Mouse (Mus musculus): ENCODE measurements around the gene Aes. TPM values are rescaled to one million over a fixed set of nuclear protein-coding genes. Genes with fewer than 3 reads are reported as not detected.

Gene Aes
- polyA plus RNA-seq, 1 experiment = 3,125 TPM

GRCm38 (mm10) chr10:81592631-81593030 lies 33.3 kb downstream of the Aes start:
- no peak overlapping the region for H3K27ac ChIP-seq (ENCODE audit: control insufficient read depth, insufficient read depth, low read length)
- no peaks in the 10 kb centered on the region for H3K36me3 ChIP-seq (ENCODE audit: control insufficient read depth, insufficient read depth, low read length)
- TF ChIP-seq CTCF (IDR thresholded peaks at IDR 0.05; ENCODE audit: borderline replicate concordance, control insufficient read depth, extremely low read depth, insufficient read depth, low read length, poor library complexity) = no peak
- TF ChIP-seq POLR2A (IDR thresholded peaks at IDR 0.05; ENCODE audit: control insufficient read depth, extremely low read depth, insufficient read depth, low read length, poor library complexity) = no peak
- H3K27me3 ChIP-seq (ENCODE audit: control insufficient read depth, insufficient read depth, low read length) = no peaks in the 10 kb centered on the region
- peaks cover 22% of the 10 kb centered on the region for H3K4me1 ChIP-seq (replicated peaks; ENCODE audit: control insufficient read depth, insufficient read depth, low read length)
- no peak for DNase-seq
- no peak overlapping the region for H3K4me3 ChIP-seq (ENCODE audit: control insufficient read depth, insufficient read depth, low read length)
- 78% methylated on average over 7 of the region's 7 CpGs for WGBS

GRCm38 (mm10) chr10:81593223-81593622 lies 33.9 kb downstream of the Aes start:
- Histone ChIP-seq H3K36me3 (ENCODE audit: control insufficient read depth, insufficient read depth, low read length) (no peaks in the 10 kb centered on the region), H3K27ac (ENCODE audit: control insufficient read depth, insufficient read depth, low read length) (no peak overlapping the region), H3K4me1 (replicated peaks; ENCODE audit: control insufficient read depth, insufficient read depth, low read length) (peaks cover 28% of the 10 kb centered on the region), H3K27me3 (ENCODE audit: control insufficient read depth, insufficient read depth, low read length) (no peaks in the 10 kb centered on the region), H3K4me3 (ENCODE audit: control insufficient read depth, insufficient read depth, low read length) (no peak overlapping the region)
- TF ChIP-seq CTCF (IDR thresholded peaks at IDR 0.05; ENCODE audit: borderline replicate concordance, control insufficient read depth, extremely low read depth, insufficient read depth, low read length, poor library complexity) = no peak
- TF ChIP-seq POLR2A (IDR thresholded peaks at IDR 0.05; ENCODE audit: control insufficient read depth, extremely low read depth, insufficient read depth, low read length, poor library complexity) = no peak
- no peak for DNase-seq
- WGBS = 93% methylated on average over 4 of the region's 4 CpGs

- DNase-seq = no peak
- WGBS = 94% methylated on average over 18 of the region's 18 CpGs
- Histone ChIP-seq H3K4me3 (ENCODE audit: control insufficient read depth, insufficient read depth, low read length) (no peak overlapping the region), H3K27me3 (ENCODE audit: control insufficient read depth, insufficient read depth, low read length) (no peaks in the 10 kb centered on the region), H3K27ac (ENCODE audit: control insufficient read depth, insufficient read depth, low read length) (no peak overlapping the region), H3K4me1 (replicated peaks; ENCODE audit: control insufficient read depth, insufficient read depth, low read length) (peaks cover 35% of the 10 kb centered on the region), H3K36me3 (ENCODE audit: control insufficient read depth, insufficient read depth, low read length) (no peaks in the 10 kb centered on the region)
- no peak for TF ChIP-seq CTCF (IDR thresholded peaks at IDR 0.05; ENCODE audit: borderline replicate concordance, control insufficient read depth, extremely low read depth, insufficient read depth, low read length, poor library complexity)
Observed at GRCm38 (mm10) chr10:81593935-81594334, 34.6 kb downstream of the Aes start.

GRCm38 (mm10) chr10:81595599-81595998 lies 36.3 kb downstream of the Aes start:
- H3K36me3 ChIP-seq (ENCODE audit: control insufficient read depth, insufficient read depth, low read length) = no peaks in the 10 kb centered on the region
- peaks cover 49% of the 10 kb centered on the region for H3K4me1 ChIP-seq (replicated peaks; ENCODE audit: control insufficient read depth, insufficient read depth, low read length)
- 64% methylated on average over 5 of the region's 5 CpGs for WGBS
- DNase-seq = no peak
- TF ChIP-seq CTCF (IDR thresholded peaks at IDR 0.05; ENCODE audit: borderline replicate concordance, control insufficient read depth, extremely low read depth, insufficient read depth, low read length, poor library complexity) (no peak), POLR2A (IDR thresholded peaks at IDR 0.05; ENCODE audit: control insufficient read depth, extremely low read depth, insufficient read depth, low read length, poor library complexity) (no peak)
- H3K27ac ChIP-seq (ENCODE audit: control insufficient read depth, insufficient read depth, low read length) = no peak overlapping the region
- no peaks in the 10 kb centered on the region for H3K27me3 ChIP-seq (ENCODE audit: control insufficient read depth, insufficient read depth, low read length)
- no peak overlapping the region for H3K4me3 ChIP-seq (ENCODE audit: control insufficient read depth, insufficient read depth, low read length)

DNA sequence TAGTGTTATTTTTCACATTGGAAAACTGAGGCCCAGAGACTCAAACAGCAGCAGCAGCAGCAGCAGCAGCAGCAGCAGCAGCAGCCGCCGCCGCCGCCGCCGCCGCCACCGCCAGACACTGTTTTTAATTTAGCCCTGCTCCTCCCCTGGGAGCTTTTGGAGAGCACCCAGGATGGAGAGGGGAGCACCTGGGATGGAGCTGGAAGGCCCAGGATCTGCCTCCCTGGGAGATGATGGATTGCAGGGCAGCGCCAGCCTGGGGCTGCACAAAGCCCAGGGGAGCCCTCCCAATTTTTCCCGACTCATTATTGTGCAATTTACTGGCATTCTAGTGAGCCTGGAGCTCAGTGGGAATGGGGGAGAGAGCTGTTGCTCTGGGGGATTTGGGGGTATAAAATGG lies 37.3 kb downstream of the Aes start:
- peaks cover 58% of the 10 kb centered on the region for H3K4me1 ChIP-seq (replicated peaks; ENCODE audit: control insufficient read depth, insufficient read depth, low read length)
- no peaks in the 10 kb centered on the region for H3K27me3 ChIP-seq (ENCODE audit: control insufficient read depth, insufficient read depth, low read length)
- 22% methylated on average over 10 of the region's 10 CpGs for WGBS
- TF ChIP-seq CTCF (IDR thresholded peaks at IDR 0.05; ENCODE audit: borderline replicate concordance, control insufficient read depth, extremely low read depth, insufficient read depth, low read length, poor library complexity) (no peak), POLR2A (IDR thresholded peaks at IDR 0.05; ENCODE audit: control insufficient read depth, extremely low read depth, insufficient read depth, low read length, poor library complexity) (no peak)
- H3K27ac ChIP-seq (ENCODE audit: control insufficient read depth, insufficient read depth, low read length) = no peak overlapping the region
- H3K4me3 ChIP-seq (ENCODE audit: control insufficient read depth, insufficient read depth, low read length) = no peak overlapping the region
- DNase-seq = no peak
- no peaks in the 10 kb centered on the region for H3K36me3 ChIP-seq (ENCODE audit: control insufficient read depth, insufficient read depth, low read length)

GRCm38 (mm10) chr10:81597137-81597950 lies 38.1 kb downstream of the Aes start:
- Histone ChIP-seq H3K36me3 (ENCODE audit: control insufficient read depth, insufficient read depth, low read length) (no peaks in the 10 kb centered on the region), H3K27me3 (ENCODE audit: control insufficient read depth, insufficient read depth, low read length) (no peaks in the 10 kb centered on the region), H3K4me3 (ENCODE audit: control insufficient read depth, insufficient read depth, low read length) (peak overlapping the region; percentile 3; the same call in 1 of the 2 replicates), H3K27ac (ENCODE audit: control insufficient read depth, insufficient read depth, low read length) (no peak overlapping the region), H3K4me1 (replicated peaks; ENCODE audit: control insufficient read depth, insufficient read depth, low read length) (peaks cover 63% of the 10 kb centered on the region)
- DNase-seq = no peak
- TF ChIP-seq POLR2A (IDR thresholded peaks at IDR 0.05; ENCODE audit: control insufficient read depth, extremely low read depth, insufficient read depth, low read length, poor library complexity) (no peak), CTCF (IDR thresholded peaks at IDR 0.05; ENCODE audit: borderline replicate concordance, control insufficient read depth, extremely low read depth, insufficient read depth, low read length, poor library complexity) (no peak)
- 4% methylated on average over 12 of the region's 12 CpGs for WGBS

Data from thymus, adult 2 months (tissue).